Mouse (Mus musculus): ENCODE measurements around the gene Piwil1.
"Not testable (repeated sequence)": the region's sequence is repeated elsewhere in the genome, so short reads cannot be mapped to it uniquely, and the experiment has no call there.

Gene Piwil1

DNA sequence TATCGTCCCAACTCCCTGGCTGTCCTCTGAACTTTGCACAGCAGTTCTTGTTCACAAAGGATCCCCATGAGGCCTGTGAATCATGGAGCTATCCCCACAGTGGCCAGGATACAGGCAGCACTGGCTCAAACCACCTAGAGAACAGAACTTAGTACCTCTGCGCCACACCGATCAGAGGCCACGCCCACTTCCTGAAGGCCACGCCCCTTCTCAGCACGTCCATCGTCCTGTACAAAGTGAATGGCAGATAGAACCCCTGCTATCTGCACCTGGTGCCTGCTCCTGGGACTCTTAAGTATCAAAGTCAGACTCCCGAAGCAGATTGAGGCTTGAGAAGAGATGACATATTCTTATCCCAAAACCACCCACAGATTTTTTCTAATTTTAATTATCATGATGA is 8.3 kb downstream of the Piwil1 start:
- CTCF ChIA-PET, result no interaction called here

DNA sequence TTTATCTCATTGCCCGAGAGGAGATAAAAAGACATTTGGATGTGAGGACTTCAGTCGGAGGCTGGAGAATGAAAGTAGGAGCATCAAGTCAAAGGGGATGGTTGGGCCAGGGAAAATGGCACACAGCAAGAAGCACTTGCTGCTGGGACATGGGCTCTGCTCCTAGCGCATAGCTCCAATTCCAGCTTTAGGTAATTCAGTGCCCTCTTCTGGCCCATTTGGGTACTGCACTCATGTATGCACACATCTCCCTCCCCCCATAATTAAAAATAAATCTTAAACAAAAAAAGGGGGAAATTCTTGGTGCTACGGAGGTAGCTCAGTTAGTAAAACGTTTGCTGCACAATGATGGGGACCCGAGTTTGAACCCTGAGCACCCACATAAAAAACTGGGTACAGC is 9.5 kb downstream of the Piwil1 start:
- CTCF ChIA-PET, result no interaction called here

DNA sequence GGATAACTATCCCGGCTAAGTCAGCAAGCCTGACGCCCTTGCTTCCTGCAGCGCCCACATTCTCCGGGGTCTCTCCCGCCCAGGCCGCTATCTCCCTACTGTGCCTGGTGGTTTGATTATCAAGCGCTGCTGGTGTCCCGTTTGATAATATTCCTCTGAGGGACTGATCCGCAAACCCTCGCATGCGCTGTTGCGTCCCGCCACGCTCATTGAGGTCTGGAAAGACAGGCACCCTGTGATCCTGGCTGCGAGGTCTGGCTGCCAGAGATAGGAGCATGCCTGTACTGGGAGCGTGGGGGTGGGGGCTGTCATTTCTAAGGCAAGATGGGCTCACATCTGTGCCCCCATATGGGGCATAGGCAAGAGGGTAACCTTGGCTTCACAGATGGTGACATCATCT is 12.8 kb downstream of the Piwil1 start:
- CTCF ChIA-PET, result no interaction called here

DNA sequence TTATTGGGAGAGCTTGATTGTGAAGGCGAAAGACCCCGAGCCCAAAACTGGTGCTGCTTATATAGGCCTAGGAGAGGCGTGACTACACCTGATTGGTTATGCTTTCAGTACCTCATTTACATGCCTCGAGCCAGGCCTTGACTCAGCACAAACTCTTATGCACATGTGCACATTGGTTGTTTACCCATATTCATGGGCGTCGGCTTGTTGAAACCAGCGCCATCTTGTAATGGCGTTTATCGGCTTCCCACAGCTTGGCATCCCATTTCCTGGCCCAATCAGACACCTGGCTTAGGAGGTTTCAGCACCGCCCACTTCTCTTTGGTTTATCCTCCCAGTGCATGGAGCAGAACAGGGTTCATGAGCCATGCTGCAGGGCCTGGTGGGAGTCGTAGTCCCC is 18.1 kb downstream of the Piwil1 start:
- CTCF ChIA-PET, result not testable (repeated sequence)

DNA sequence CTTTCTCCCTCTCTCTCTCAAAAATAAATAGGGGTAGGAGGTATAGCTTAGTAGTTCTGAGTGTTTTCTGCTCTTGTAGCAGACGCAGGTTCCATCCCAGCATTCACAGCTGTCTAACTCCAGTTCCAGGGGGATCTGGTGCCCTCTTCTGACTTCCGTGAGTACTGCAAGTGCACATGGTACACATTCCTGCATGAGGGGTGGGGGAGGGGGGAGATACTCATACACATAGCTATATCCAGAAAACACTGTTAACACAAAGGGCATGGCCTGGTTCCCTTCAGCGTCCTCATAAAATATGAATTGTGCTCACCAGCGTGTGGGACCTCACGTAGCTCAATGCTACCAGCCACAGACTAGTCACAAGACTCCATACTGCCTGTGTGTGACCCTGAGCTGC is 27.0 kb downstream of the Piwil1 start:
- CTCF ChIA-PET, result no interaction called here

DNA sequence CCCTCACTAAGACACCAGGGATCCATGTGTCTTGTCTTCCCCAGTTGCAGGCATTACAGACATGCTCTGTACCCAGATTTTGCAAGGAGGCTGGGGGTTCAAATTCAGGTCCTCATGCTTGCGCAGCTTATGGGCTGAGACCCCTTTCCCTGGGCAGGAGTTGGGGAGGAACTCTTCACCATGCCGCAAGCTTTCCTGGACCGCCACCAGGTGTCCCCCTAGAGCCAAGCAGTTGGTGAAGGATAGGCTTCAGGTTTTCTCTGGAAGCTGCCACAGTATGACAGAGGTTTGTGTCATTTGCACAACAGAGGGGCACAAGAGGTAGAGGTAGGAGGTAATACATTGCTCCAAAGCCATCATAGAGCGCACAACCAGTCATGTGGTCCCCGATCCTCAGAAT is 28.3 kb downstream of the Piwil1 start:
- CTCF ChIA-PET, result no interaction called here

DNA sequence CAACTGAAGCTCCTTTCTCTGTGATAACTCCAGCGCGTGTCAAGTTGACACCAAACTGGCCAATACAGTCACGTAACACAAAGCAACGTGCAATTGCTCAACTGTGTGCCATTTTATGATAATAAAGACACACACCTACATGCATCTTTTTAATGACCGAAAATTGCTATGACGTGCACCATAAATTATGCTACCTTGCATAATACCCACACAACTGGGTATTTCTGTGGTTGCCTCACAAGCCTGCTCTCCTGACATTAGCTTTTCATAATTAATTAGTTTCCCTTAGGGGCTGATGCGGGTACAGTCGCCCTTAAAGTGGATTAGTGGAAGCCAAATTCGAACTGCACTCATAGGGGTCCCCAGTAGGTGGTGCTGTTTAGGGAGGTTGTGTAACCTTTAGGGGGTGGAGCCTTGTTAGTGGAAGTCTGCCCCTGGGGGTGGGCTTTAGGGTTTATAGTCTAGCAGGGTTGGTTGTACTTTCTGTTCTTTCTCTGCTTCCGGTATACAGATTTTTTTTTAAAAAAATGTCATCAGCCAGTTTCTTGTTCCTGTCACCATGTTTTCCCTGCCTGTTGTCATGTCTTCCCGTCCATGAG is 30.2 kb downstream of the Piwil1 start:
- CTCF ChIA-PET, result no interaction called here

DNA sequence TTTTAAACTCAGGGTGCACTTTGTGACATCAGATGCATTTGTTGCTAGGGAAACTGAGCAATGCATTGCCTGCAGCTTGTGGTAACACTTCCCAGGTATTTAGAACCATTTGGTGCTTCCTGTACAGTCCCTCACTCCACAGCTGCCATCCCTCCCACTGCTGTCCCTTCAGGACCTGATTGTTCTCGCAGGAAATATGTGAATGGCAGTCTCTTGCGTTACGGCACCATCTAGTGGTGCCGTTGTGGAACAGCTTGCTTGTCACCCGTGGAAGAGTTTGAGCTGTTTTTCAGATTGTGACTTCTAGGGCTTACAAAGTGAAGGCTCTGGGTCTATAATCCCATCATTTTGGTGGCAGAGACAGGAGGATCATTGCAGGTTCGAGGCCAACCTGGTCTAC is 31.6 kb downstream of the Piwil1 start:
- CTCF ChIA-PET, result no interaction called here

DNA sequence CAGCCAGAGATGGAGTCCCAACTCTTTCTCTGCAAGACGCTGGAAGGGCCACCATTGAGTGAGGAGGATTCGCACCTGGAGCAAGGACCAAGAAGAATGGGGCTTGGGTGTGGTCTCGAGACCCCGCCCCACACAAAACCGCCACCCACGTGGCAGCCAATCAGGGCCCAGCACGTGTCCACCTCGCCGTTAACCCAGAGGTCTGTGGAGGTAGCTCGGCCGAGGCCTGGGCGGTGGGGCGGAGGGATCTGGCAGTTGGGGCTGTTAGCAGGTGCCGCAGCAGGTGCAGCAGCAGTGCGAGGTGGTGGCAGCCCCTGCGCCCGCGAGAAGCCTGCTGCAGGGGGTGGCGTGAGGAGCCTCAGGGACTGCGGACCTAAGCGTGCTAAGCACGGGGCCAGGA is 33.6 kb downstream of the Piwil1 start:
- CTCF ChIA-PET, result no interaction called here

DNA sequence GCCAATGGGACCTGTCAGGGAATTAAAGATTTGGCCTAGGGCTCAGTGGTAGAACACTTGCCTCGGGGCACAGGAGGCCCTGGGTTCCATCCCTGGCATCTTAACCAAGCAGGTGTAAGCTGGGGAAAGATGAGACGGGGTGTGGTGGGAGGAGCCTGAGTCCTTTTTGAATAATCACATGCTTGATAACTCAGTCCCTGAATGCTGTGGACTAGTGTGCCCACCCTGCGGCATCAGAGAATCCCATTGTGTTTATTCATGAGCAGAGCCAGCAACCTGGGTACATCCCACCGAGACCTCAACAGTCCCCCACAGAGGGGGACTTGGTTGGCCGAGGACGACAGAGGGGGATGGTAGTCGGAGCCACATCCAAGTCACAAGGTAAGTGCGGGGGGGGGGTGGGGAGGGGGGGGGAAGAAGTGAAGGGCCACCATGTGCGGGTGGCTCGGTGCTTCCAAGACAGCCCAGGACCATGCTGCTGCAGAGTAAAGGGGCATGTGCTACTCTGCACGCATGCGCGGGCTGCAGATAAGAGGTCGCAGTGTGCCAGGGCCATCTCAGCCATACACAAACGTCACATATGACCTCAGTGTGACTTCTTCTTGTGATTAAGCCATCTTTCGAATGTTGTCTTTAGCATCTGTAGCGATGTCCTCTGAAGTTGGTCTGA is 37.0 kb downstream of the Piwil1 start:
- CTCF ChIA-PET, result no interaction called here

DNA sequence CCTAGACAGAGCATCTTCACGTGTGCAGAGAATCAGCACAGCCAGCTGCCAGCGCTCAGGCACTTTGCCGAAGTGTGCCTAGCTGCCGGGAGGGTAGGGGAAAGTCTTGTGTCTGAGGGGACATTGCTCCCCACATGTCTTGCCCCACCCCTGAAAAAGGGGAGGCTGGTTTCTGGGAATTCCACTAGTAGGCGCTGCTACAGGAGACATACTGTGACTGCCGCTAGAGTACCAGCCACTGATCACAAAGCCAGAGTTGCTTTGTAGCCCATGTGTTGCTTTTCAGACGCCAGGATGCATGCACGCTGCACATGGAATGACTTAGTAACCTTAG is 37.5 kb downstream of the Piwil1 start:
- CTCF ChIA-PET, result no interaction called here

DNA sequence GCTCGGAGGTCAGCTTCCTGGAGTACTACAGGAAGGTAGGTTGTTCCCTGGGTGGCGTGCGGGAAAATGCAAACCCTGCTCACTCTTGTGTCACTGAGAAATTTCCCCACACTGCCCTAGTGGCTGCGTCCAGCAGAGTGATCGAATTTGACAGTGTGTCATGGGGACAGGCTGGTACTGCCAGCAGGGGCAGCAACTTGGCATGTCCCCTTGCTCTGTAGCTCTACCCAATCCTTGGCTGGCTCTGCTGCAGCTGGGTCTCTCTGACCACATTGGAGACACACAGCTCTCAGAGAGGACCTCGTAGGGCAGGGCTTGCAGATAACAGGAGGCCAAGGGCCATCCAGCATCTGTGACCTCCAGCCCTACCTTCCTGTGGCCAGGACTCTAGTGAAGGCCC is 42.0 kb downstream of the Piwil1 start:
- CTCF ChIA-PET, result no interaction called here

DNA sequence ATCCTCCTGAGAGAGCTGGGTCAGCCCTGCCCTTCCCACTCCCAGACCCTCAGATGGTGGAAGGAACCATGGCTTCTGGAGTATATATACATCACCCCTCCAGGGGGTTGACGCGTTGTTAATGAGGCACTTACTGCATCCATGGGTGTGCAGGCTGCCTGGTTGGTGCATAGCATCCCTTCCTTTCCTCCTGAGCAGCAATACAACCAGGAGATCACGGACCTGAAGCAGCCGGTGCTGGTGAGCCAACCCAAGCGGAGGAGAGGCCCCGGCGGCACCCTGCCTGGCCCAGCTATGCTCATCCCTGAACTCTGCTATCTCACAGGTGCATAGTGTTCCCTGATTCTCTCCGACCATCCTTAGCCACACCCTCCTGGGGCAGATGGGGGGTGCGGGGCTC is 42.9 kb downstream of the Piwil1 start:
- CTCF ChIA-PET, result no interaction called here

DNA sequence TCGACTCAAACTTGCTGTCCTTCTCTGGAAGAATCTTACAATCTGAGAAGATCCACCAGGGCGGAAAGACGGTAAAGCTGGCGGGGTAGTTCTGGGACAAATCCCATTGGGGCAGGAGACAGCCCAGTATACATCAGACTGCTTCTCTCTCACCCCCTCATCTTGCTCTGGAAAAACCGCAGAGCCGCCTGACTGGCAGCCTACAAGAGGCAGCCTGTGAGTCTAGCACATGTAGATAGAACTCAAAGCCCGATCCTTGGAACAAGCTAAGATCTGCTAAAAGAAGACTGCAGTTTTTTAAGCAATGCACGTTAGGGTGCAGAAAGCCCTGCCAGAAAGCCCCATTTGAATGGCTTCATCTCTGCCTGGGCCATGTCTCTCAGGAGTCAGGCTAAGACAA is 43.9 kb downstream of the Piwil1 start:
- CTCF ChIA-PET, result no interaction called here

DNA sequence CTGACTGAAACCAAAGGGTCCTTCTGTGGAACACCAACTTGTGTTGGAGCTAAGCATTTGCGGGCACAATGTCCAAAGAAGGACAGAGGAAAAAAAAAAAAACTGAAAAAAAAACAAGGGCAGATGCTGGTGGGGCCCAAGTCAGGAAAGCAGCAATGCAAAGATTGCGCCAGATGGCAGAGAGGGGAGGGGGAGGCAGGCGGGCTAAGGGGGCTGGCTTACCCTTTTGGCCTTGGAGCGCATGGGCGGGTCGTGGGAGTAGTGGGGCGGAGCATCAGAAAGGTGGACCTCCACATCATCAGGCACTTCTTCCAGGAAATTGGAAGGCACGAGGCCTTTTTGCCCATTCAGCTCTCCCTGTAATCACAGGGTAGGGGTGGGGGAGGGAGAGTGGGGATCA is 58.8 kb downstream of the Piwil1 start:
- CTCF ChIA-PET, result no interaction called here

DNA sequence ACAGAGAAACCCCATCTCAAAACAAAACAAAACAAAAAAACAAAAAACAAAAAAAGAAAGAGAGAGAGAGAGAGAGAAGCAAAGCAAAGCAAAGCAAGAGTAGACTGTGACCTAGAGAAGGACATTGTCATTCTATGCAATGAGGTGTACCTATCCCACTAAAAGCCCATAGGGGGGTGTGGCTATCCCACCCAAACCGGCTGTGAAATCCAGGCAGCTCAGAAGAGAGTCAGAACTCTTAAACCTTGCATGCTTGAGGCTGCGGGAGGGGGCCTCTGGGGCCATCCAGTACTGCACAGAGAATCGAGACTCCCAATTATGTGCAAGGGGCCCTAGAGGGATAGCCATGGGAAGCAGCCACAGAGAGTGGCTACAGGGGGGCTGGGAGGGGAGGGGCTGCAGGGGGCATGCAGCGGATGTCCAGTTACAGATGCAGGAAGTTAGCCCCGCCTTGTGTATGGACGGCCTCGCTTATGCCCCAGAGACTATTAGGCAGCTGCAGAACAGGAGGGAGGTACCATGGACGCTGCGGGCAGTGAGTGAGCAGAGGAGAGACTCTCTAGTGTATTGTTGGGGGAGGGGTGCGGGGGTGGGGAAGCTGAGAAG is 66.8 kb downstream of the Piwil1 start:
- CTCF ChIA-PET, result no interaction called here

DNA sequence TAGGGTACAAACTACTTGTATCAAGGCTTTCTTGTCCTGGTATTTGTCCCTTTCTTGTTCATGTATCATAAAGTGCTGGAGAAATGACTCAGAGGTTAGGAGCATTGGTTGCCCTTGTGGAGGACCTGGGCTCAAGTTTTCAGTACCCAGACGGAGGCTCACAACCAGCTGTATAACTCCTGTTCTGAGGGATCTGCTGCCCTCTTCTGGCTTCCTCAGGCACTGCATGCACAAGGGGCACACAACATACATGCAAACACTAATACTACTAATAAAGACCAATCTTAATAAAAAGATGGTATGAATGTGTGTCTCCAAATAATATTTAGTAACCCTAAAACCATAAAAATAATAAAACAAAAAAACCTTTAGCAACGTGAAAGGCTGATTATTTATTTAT is 74.1 kb downstream of the Piwil1 start:
- CTCF ChIA-PET, result no interaction called here

DNA sequence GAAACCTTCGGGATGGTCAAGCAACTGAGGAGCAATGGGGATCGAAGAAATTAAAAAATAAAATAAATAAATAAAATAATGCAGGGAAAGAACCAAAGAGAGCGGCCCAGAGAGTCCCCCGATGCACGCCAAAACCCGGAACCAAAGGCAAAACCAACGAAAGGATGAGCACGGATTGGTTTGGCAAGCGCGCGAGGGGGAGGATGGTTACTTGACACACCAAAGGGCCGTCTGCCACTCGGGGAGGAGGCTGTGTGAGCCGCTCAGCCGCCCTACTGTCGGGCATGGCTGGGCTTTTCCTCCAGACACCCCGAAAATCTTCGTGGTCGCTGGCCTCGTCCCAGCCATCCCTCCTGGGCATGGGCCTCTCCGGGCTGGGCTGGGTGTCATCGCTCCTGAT is 79.3 kb downstream of the Piwil1 start:
- CTCF ChIA-PET, result no interaction called here

DNA sequence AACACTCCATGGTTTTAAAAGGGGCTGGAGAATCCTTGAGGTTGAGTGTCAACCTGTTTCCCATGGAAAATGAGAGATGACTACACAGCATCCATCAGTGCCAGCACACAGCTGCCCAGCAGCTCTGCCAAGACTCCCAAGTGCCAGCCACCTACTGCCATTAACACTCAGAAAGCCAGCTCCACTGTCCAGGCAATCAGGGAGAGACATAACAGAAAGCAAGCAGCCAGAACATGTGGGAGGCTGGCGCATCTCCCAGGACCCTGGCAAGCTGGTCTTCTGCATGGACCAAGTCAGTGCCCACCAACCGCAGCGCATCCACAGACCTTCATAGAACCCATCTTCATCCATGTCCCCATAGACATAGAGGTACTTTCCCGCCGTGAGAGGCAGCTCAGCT is 98.3 kb downstream of the Piwil1 start:
- CTCF ChIA-PET, result interaction anchor here (0.8 kb wide), 1 partner anchor 1908 kb away, joined by 3 read pairs; no protein-coding TSS in a partner anchor
